Mouse (Mus musculus): ENCODE measurements around the gene Ccl21a. TPM values are rescaled to one million over a fixed set of nuclear protein-coding genes. Genes with fewer than 3 reads are reported as not detected.
"Not testable (repeated sequence)": the region's sequence is repeated elsewhere in the genome, so short reads cannot be mapped to it uniquely, and the experiment has no call there.

Ccl21a gene
- not detected in 2 replicates for total RNA-seq (2014; fragmentation: Nextera tagmentation)
- not detected in 2 replicates for total RNA-seq (2017)

DNA sequence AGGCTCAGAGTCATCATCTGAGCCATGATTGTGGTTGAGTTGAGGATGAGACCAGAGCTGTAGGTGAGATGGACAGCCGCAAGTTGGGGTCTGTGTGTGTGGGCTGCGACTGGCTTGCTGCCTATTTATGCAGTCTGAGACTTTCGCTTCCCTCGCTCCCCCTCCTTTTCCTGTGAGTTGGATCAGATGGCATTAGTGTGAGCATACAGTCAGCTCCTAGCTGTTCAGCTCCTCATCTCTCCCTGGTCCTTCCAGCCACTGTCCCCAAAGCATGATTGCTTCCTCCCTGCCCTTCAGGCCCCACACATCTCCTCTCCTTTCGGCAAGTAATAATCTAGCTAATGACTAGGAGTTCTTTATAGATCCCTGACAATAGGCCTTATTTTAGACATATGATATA lies at the start of gene Ccl21a:
Gene Ccl21a, minus strand, starts transcription at position 101 of the 400 bp plus-strand sequence.
- ATAC-seq (replicated peaks; ENCODE audit: poor library complexity, severe bottlenecking): not testable (repeated sequence)

DNA sequence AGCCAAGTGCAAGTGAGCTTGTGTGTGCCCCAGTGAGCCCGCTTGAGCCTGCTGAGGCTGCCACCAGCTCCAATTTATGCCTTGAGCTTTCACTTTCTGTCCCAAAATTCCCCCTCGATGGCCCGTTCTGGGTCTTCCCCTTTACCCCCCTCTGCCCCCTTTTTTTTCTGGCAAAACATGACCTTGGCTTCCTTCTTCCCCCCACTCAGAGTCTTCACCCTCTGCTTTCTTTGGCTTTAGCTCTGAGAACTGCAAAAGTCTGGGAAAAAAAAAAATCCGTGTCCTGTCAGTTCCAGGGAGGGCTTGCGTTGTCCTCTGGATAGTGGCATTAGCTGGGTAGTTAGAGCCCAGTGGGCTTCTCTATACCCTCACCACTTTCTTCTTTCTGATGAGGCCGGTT lies 17.3 kb downstream of the Ccl21a start, which contains the start of gene Ccl19:
Gene Ccl19, minus strand, starts transcription at position 101 of the 400 bp plus-strand sequence.
- not testable (repeated sequence) for ATAC-seq (replicated peaks; ENCODE audit: poor library complexity, severe bottlenecking)

DNA sequence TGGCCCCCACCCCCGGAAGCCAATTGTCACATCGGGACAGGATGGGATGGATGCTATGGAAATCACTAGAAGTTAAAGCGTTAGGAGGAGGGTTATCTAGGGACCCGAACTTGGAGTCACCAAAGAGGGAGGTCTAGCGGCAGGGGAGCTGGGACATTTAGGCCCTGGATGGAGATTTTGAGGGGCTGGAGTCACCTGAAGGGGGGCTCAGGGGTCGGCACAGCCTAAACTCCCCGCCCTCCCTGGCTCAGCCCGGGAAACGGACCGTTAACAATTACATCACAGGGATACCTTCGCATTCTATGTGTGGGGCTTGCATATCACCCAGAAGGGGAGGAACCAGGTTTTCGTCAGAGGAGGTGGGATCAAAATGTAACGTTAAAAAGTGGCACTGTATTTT lies 38.5 kb downstream of the Ccl21a start, which contains the start of gene 4930578G10Rik:
Gene 4930578G10Rik, plus strand, starts transcription at position 301 of the 400 bp plus-strand sequence.
- ATAC-seq (replicated peaks; ENCODE audit: poor library complexity, severe bottlenecking): not testable (repeated sequence)

Other genes starting within 250 kb of the Ccl21a start
- not detected in 2 replicates for gene Fam205a2, start 245.8 kb downstream of the Ccl21a start, total RNA-seq (2014; fragmentation: Nextera tagmentation)
- 0.05 TPM in 1 of 2 replicates, not detected in the other for gene Fam205a2, start 245.8 kb downstream of the Ccl21a start, total RNA-seq (2017)
- gene Gm10591, start 161.8 kb downstream of the Ccl21a start, total RNA-seq (2014; fragmentation: Nextera tagmentation): not detected in 2 replicates
- not detected in 2 replicates for gene Gm10591, start 161.8 kb downstream of the Ccl21a start, total RNA-seq (2017)
- gene Gm2564, start 144.3 kb downstream of the Ccl21a start, total RNA-seq (2014; fragmentation: Nextera tagmentation): not detected in 2 replicates
- not detected in 2 replicates for gene Gm2564, start 144.3 kb downstream of the Ccl21a start, total RNA-seq (2017)
- not detected in 2 replicates for gene Ccl27b, start 118.7 kb downstream of the Ccl21a start, total RNA-seq (2014; fragmentation: Nextera tagmentation)
- not detected in 2 replicates for gene Ccl27b, start 118.7 kb downstream of the Ccl21a start, total RNA-seq (2017)
- gene Il11ra2, start 112.1 kb downstream of the Ccl21a start, total RNA-seq (2014; fragmentation: Nextera tagmentation): not detected in 2 replicates
- not detected in 2 replicates for gene Il11ra2, start 112.1 kb downstream of the Ccl21a start, total RNA-seq (2017)
- gene 4930578G10Rik, start 38.4 kb downstream of the Ccl21a start, total RNA-seq (2014; fragmentation: Nextera tagmentation): not detected in 2 replicates
- gene 4930578G10Rik, start 38.4 kb downstream of the Ccl21a start, total RNA-seq (2017): not detected in 2 replicates
- not detected in 2 replicates for gene Ccl19, start 17.4 kb downstream of the Ccl21a start, total RNA-seq (2014; fragmentation: Nextera tagmentation)
- not detected in 2 replicates for gene Ccl19, start 17.4 kb downstream of the Ccl21a start, total RNA-seq (2017)
- gene Fam205a1, start 79.9 kb upstream of the Ccl21a start, total RNA-seq (2014; fragmentation: Nextera tagmentation): not detected in 2 replicates
- not detected in 2 replicates for gene Fam205a1, start 79.9 kb upstream of the Ccl21a start, total RNA-seq (2017)
- gene Gm12394, start 82.8 kb upstream of the Ccl21a start, total RNA-seq (2014; fragmentation: Nextera tagmentation): not detected in 2 replicates
- not detected in 2 replicates for gene Gm12394, start 82.8 kb upstream of the Ccl21a start, total RNA-seq (2017)
- not detected in 2 replicates for gene Fam205c, start 100.2 kb upstream of the Ccl21a start, total RNA-seq (2014; fragmentation: Nextera tagmentation)
- gene Fam205c, start 100.2 kb upstream of the Ccl21a start, total RNA-seq (2017): not detected in 2 replicates
- gene Phf24, start 142.7 kb upstream of the Ccl21a start, total RNA-seq (2014; fragmentation: Nextera tagmentation): 0.11 and 0.21 TPM in 2 replicates
- 0.04 and 1.0 TPM in 2 replicates for gene Phf24, start 142.7 kb upstream of the Ccl21a start, total RNA-seq (2017)
- gene Dnajb5, start 175.8 kb upstream of the Ccl21a start, total RNA-seq (2014; fragmentation: Nextera tagmentation): 4.4 and 16.3 TPM in 2 replicates
- 1.0 and 1.1 TPM in 2 replicates for gene Dnajb5, start 175.8 kb upstream of the Ccl21a start, total RNA-seq (2017)
- not detected in 2 replicates for gene 1700022I11Rik, start 195.6 kb upstream of the Ccl21a start, total RNA-seq (2014; fragmentation: Nextera tagmentation)
- gene 1700022I11Rik, start 195.6 kb upstream of the Ccl21a start, total RNA-seq (2017): 0.22 and 0.57 TPM in 2 replicates
- 207 and 209 TPM in 2 replicates for gene Vcp, start 226.5 kb upstream of the Ccl21a start, total RNA-seq (2014; fragmentation: Nextera tagmentation)
- gene Vcp, start 226.5 kb upstream of the Ccl21a start, total RNA-seq (2017): 303 and 304 TPM in 2 replicates
- gene Fancg, start 236.5 kb upstream of the Ccl21a start, total RNA-seq (2014; fragmentation: Nextera tagmentation): 19.9 and 29.0 TPM in 2 replicates
- 18.7 and 21.8 TPM in 2 replicates for gene Fancg, start 236.5 kb upstream of the Ccl21a start, total RNA-seq (2017)

Data from granulocyte monocyte progenitor cell, adult 5-6 weeks (primary cell).